Mouse (Mus musculus) activated CD4-positive, CD25-positive, alpha-beta regulatory T cell, adult 4 months (primary cell): ENCODE results near the gene Atpaf1. TPM values are rescaled to one million over a fixed set of nuclear protein-coding genes. Genes with fewer than 3 reads are reported as not detected.

ENCODE experiments used
- ATAC-seq: one replicate; pipeline ENCODE4 v1.8.0; 2017
- polyA plus RNA-seq, 2 experiments: library from polyadenylated mRNA; unstranded; fragments of 100-300 nt; shearing (Covaris generic); gene quantifications; one replicate each; pipeline ENCODE4 v1.2.1; 2017

The Atpaf1 gene
- polyA plus RNA-seq: 10 to 100 TPM; 22.3 to 25.4 TPM

DNA sequence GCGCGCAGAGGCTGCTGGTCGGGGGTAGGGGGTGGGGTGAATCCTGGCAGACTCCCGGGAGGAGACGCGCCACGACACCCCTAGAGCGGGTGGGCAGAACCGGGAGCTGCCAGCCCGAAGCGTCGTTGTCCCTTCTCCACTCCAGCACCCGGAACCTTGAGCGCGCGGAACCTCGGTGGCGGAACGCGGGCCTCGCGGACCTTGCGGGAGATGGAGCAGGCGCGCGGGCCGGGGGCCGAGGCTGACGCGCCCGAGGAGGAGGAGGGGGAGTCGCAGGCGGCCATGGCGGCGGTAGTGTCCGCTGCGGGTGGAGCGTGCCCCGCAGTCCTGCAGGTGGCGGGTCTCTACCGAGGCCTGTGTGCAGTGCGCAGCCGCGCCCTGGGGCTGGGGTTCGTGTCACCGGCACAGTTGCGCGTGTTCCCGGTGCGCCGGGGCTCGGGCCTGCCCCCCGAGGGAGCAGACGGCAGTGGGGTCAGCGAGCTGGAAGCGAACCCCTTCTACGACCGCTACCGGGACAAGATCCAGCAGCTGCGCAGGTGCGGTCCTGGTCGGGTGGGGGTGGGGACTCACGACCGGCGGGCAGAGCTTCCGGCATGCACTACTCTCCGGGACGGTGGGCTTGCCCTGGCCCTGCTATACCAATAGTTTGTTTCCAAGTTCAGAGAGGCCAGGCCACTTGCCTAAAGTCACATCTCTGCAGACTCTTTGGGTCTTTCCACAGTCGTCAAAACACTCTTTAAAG lies at the start of gene Atpaf1:
Gene Atpaf1 (plus strand): TSS at position 44 of the 742 bp plus-strand sequence.
- peak; percentile 79 for ATAC-seq

DNA sequence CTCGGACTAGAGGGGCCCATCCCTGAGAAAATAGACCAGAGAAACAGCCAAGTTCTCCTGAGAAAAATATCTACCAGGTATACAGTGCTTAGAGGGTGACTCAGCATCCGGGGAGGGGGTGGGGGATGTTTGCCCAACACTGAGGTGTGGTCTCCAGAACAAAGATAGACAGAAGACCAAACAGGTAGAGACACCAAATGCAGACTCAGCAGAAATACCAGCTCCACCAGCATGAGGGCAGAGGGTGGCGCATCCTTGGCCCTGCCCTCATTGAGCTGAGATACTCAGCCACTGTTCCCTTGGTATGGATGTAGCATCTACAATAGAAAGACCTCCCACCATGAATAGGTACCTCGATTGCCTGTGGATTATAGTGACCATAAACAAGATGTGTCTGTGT lies 49.7 kb upstream of the Atpaf1 start:
- ATAC-seq: no peak

DNA sequence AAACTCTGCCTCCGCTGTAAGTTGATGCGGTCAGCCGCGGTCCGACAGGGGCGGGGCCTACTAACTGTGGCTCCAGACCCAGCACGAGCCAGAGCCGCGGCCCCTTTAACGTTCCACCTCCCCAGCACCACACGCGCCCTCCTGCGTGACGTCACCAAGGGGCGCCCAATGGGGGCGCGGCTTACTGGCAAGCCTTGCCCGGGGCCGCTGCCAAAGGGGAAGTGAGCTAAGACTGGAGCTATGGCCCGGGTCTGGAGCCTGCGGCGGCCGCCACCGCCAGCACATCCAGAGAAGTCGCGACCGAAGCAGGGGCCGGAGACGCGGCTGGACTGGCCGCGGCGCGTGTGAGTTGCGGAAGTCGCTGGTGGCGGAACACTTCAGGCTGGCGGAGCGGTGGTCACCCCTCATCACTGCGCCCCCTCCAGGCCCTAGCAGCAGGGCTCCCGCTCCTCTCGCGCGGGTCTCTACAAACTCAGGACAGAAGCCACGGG lies 47.0 kb upstream of the Atpaf1 start, which contains the start of gene Efcab14:
Gene Efcab14 (plus strand): TSS at position 194 of the 491 bp plus-strand sequence.
- peak; percentile 98 for ATAC-seq

DNA sequence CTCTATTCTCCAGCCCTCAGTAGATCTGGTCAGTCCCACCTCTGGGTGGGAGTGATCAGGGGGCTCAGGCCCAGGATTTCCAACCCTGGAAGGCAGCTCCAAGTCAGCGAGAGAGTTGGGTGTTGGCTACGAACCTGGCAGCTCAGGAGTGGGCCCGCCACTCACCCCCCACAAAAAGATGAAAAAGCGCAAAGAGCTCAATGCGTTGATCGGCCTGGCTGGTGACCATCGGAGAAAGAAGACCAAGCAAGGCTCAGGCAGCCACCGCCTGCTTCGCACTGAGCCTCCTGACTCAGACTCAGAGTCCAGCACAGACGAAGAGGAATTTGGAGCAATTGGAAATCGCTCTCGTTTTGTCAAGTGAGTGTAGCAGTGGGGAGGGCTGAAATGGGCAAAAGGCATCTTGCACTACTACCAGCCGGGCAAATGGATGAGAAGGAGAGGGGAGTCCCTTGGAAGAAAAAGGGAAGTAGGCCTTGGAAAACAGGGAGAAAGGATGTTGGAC lies 46.1 kb upstream of the Atpaf1 start:
- no peak for ATAC-seq

DNA sequence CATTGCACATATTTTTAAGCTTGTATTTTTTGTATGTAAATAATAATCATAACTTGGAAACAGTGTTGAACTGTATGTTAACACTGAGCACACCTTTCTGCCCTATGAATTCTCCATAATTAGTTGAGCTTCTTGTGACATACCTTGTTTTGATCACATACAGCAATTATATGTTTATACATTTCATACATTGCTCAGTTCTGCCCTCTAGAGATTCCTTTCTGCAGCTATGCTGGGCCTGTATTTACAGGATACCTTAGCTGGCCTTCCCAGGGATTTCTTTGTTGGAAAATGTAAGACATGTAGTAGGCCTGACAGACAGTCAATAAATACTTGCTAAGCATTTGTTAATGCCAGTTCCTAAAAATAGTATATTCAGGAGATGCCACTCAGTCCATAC lies 42.0 kb upstream of the Atpaf1 start:
- ATAC-seq: no peak

DNA sequence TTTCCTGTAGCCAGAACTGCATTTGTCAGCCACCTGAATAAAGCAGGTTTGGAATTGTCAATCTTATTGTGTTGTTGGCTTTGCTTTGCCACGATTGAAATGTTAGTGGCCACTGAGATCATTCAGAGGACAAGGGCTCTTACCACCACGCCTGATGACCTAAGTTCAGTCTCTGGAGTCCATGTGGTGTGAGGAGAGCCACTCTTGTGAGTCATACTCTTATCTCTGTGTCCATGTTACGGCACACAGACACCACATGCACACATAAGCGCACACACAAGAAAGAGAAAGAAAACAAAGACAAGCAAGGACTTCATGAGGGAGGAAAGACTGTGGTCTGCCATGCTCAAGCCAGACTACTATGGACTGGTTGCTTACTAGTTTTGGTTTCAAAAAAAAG lies 41.5 kb upstream of the Atpaf1 start:
- ATAC-seq: no peak

DNA sequence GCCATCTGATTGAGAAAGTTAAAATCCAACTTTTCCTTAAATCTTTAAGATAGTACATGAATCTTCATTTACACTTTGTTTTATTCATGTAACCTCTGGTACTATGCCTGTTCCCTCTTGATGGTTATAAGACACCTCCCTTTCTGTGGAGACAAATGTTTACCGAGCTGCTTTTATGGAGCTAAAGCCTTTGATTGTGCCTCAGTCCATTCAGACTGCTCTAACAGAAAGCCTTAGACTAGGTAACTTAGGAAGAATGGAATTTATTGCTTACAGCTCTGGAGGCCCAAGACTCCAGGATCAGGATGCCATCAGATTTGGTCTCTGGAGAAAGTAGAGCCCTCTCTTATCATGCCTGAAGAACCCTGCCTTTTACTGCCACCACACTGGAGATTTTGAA lies 36.4 kb upstream of the Atpaf1 start:
- ATAC-seq: no peak

DNA sequence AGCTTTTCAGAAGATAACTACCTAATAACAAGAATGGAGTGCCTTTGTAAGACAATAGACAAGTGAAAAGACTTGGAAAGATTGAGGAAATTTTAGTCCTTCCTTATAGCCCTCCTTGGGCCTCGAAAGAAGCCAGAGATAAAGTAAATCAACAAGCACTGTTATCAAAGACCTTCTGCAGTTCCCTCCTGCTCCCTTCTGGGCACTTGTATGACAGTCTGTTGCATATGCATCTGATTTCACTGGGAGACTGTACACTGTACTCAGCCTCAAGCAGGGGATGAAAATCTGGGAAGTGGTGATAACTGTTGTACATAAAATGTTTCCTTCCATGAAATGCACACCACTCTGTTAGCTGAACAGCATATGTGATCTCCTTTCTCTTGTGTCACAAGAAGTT lies 35.3 kb upstream of the Atpaf1 start:
- no peak for ATAC-seq

DNA sequence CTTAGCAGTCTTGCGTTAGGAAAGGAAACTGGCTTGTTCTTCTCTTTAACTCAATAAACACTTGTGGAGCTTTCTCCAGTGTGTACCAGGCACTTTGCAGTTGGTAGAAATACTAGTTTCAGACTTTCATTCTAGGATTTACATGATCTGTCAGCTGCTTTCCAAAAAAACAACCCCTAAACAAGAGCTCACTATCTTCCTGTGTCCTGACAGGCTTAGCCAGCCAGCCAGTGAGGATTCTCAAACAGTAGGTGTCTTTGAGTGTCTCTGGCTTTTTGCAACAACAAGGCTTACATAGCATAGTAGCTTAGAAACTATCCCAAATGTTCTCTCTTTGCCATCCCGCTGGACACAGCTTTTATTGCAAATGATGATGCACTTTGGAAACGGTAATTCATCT lies 30.5 kb upstream of the Atpaf1 start:
- no peak for ATAC-seq

DNA sequence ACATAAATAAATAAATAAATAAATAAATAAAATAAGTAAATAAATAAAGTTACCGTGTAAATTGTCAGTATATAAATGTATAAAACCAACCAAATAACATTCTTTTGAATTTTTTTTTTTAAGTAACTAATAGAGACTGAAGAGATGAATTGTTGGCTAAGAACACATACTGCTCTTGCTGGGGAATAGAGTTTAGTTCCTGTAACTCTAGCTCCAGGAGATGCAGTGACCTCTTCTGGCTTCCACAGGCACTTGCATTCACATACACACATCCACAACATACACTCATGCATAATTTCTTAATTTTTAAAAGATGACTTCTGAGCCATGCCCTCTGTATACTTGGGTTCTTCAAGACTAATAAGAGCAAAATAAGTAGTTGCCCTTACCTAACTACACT lies 29.8 kb upstream of the Atpaf1 start:
- ATAC-seq: no peak

DNA sequence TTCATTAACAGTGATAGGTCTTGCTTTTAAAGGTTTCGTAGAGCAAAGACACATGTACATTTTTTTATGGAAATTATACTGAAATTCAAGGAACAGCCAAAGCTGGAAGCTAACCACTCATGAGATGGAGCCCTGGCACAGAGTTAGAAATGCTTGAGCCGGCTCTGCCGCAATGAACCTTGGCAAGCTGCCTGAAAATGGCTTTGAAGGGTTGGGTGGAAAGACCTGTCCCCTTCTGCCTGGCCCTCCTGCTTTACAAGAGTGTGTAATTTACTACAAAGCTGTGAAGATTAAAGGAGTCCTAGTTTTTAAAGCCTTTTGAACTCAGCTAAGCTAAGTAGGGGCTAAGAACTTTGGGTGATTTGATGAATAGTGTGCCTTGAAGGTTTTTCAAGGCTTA lies 23.4 kb upstream of the Atpaf1 start:
- no peak for ATAC-seq

DNA sequence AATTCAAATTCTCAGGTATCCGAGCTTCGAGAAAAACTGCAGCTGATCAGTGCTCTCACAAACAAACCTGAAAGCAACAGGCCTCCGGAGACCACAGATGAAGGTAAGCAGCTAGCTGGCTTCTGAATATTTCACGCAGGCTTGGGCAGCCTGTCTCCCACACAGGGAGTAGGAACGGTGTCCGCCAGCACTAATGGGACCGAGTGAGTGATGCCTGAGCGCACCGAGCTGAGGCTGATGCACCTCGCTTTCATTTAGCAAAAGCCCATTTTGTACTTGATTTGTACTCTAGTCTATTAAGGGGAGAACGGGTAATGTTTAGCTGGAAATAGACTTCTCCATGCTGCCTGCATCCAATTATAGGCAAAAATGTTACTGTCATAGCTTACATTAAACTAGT lies 20.0 kb upstream of the Atpaf1 start:
- no peak for ATAC-seq

DNA sequence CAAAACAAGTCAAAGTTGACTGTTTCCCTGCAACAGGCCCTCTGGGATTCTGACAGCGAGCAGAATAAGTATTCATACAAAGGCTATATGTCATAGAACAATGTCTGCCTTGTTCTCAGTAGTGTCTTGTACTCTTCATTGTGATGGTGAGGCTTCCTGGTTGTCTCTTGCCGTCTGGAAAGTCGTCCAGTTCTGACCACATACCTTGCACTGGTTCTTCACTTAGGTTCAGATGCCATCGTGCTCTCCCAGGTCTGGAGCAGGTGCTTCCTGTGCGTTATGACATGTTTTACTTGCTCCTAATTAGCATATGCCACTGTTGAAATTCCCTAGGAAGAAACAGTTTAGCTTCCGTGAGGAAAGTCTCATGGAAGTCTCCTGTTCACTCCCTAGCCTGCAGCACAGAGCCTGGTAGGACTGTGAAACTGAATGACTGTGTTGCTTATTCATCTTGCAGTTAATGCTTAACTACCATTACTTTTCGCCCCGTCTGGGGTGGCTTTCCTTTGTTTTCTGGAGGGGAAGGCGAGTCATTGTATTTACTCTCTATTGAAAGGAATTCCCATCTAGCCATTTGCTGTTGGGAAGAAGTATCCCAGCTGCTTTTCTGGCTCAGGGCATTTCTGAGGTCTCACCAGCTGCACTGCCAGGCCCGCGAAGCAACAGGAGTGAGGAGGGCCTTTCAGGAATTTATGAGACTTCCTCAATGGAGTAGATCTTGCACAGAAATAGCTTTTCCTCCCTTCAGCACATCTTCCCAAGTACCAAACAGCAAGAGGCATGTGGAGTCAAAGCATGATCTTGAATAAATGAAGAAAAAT lies 16.8 kb upstream of the Atpaf1 start:
- no peak for ATAC-seq

DNA sequence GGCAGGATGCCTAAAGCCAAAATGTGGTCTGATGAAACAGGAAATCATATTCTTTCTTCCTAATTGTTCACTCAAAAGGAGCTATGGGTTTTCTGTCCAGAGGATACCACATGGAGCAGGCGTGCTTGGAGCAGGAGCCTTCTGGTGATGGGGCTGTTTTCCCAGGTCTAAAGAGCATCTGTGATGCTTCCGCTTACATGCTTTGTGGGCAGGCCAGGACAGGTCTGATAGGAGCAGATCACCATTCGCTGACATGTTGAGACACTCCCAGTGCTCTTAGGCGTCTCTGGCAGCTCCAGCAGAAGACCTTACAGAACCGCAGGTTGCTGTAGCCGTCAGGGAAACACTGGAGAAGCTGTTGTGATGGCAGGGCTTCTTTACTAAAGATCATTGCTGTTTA lies 9.6 kb upstream of the Atpaf1 start:
- no peak for ATAC-seq

DNA sequence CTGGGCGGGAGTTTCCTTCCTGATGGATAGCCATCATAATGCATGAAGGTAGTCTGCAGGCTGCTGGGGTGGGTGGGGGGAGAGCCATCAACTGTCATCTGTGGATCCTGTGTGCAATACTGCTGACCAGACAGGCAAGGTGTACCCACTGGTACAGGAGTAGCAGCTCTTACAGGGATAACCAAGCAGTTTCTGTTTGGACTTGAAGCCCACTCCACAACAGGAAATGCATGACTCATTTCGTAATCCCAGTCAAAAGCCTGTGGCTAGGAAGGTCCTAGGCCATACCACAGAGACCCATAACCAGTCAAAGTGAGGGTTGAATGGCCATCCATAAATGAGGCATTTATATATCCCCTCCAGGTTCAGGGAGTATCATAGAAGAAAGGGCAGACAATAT lies 7.0 kb upstream of the Atpaf1 start:
- ATAC-seq: no peak

DNA sequence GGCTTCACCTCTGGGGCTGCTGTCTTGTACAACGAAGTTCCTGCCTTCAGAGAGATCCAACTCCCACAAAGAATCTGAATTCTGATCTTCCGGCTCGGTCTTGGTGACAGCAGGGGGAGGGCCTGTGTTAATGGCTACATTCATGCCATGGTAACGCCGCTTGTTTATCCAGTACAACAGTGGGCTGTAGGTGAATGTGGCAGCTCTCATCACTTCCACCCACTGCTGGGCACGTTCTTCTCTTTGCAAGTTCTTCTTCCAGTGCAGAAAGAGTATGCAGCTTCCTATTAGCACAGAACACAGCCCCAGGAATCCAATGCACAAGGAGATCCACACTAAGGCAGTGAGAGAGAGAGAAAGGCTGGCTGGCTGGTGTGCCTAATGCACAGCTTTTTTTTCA lies 4.3 kb upstream of the Atpaf1 start:
- no peak for ATAC-seq

DNA sequence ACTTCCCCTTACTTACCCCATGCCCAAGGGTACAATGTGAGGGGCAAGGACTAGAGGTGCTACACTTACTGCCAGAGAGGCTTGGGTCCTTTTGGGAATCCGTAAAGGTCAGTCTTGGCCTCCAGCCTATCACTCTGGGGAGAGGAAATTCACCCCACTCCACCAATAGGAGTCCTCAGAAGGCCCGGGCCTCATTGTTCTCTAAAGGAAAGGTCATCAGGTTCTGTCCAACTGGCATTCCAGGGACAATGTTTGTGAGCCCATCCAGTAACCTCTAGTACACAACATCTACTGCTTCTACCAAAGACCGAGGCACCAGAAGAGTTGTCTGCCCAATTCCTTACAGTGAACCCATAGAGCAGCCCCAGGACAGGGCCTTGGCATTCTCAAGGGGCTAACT lies 3.7 kb upstream of the Atpaf1 start, which contains the start of gene Tex38:
Gene Tex38 (minus strand): TSS at position 101 of the 400 bp plus-strand sequence.
- no peak for ATAC-seq

DNA sequence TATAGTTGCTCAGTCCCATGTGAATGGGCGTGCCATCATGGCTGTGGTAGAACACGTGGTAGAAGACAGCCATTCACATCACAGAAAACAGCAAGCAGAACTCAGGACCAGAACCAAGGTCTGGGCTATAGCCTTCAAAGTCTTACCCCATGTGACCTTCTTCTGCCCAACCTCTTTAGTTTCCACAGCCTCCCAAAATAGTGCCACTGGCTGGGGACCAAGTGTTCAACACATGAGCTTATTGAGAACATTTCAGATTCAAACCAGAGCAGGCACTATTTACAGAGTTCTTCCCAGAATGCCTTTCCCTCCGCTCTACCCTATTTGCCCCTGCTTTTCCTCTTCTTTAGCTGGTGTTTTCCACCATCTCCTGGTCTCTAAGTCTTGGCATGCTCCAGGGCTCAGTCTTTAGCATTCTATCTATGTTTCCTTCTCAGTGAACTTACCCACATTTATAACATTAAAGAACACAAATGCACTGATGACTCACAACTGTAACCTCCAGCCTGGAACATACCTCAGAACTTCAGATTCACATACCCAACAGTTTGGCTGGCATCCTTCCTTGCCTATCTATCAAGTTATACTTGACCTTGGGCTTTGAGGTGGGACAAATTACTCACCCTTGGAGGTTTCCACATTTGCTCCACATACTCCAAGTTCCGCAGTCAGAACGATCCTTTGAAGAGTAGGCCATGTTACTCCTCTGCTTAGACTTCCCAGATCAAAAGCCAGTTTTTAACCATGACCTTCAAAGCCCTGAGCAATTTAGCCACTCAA lies 2.4 kb upstream of the Atpaf1 start:
- ATAC-seq: no peak

DNA sequence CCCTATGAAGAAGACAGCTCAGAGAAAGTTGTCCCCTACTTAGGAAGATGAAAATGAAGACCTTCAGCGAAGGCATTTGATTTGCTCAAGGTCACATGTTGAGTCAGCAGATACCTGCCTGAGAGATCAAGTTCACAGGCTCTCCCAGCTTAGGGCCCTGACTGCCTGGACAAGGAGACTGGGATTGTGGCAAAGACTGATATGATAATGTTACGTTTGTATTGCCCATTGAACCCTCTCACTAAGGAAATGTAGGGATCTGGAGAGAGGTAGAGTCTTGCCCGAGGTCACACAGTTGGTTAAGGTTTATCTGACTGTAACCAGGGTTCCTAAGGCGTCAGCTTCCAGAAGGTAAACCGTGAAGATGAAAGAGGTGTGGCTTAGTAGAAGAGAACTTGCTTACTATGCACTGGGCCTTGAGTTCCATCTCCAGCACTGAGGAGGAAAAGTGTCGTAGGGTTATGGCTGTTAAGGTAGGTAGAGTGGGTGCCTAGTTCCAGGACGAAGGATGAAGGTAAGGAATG lies 961 bp downstream of the Atpaf1 start:
- ATAC-seq: no peak

DNA sequence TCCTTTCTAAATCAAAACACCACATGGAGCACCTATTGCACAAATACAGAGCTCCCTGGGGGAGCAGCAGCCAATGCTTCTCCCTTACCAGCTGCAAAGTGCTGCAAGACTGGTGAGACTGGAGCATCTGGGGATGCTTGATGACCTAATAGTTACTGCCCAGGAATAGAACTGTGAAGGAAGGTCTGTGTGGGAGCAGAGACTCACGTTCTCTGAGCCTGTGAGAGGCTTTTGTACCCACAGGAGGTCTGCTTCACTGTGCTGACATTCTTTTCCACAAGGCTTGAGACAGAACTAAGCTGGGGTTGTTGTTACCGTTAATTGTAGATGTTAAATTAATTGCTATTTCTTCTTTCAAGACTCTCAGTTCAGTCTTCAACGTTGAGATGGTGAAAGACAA lies 6.3 kb downstream of the Atpaf1 start:
- no peak for ATAC-seq

DNA sequence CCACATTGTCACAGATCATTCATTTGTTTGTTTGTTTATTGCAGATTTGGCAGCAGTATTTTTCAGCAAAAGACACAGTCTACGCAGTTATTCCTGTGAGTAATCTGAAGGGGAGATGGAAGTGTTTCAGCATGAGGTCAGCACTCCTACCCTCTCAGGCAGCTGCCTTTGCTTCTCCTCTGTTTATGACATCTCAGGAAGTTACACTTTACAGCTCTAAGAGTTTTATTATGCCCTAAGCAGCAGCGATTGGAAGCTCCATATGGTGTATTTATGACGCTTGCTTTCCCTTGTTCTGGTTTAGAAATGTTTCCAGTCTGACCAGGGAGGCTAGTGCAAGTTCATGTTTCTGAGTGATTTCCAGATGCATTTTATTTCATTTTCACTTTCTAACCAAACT lies 10.7 kb downstream of the Atpaf1 start:
- no peak for ATAC-seq

DNA sequence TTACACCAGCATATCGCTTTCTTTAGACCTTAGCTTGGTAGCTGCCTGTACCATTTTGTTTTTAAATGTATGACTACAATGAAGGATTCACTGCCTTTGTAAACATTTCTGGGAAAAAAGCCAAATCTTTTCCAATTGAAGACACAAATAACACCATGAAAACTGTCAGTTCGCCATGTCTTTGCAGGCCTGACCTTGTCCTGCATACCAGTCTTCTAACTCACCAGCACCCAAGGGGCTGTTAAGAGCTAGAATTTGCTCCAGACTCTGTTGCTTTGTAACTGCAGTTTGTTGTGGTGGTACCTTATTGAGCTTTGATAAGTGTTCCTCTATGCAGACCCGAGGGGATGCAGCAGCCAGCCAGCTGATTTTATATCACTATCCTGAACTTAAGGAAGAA lies 15.4 kb downstream of the Atpaf1 start:
- ATAC-seq: no peak

DNA sequence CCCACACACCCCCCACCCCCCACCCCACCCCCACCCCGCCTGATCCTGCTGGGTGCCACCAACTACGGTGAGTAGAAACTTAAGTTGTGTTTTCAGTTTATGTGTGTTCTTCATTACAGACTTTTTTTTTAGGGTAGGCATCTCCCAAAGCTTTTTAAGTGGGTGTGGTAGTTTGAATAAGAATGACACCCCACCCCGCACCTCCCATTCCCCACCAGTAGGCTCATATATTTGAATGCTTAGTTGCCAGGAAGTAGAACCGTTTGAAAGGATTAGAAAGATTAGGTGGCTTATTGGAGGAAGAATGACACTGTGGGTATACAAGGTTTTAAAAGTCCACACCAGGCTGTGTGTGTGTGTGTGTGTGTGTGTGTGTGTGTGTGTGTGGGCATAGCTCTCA lies 27.7 kb downstream of the Atpaf1 start:
- no peak for ATAC-seq
